Mouse (Mus musculus) MEL (cell line): ENCODE results near the gene Rnf123. TPM values are rescaled to one million over a fixed set of nuclear protein-coding genes. Genes with fewer than 3 reads are reported as not detected.

Experiments
- DNase-seq: peaks from one replicate; pipeline ENCODE4 v3.0.0; 2011; ENCODE audit warnings: low read depth, low spot score
- H3K27ac ChIP-seq: 2 replicates; pipeline ENCODE4 v1.5.1; 2012; ENCODE audit warnings: low read depth, mild to moderate bottlenecking, control low read depth, low read length, moderate library complexity; ENCODE audit not compliant: control insufficient read depth
- H3K27me3 ChIP-seq, 2 experiments: fragments of 150-350 bp in 1 of 2; sonication (generic) in 1 of 2; 2 replicates each; pipeline ENCODE4 v1.6.1; 2012; ENCODE audit warnings: low read length in 2 of 2, mild to moderate bottlenecking in 2 of 2, improper control_type of control experiment in 1 of 2, moderate library complexity in 1 of 2; ENCODE audit not compliant: insufficient read depth in 2 of 2, control insufficient read depth in 1 of 2
- H3K36me3 ChIP-seq, 2 experiments: 2 replicates each; pipeline ENCODE4 v1.6.1; 2012 to 2014; ENCODE audit warnings: low read length in 2 of 2, improper control_type of control experiment in 1 of 2, inconsistent platforms in 1 of 2, mild to moderate bottlenecking in 1 of 2; ENCODE audit not compliant: insufficient read depth in 2 of 2, control insufficient read depth in 1 of 2
- H3K4me1 ChIP-seq, 2 experiments: fragments of 150-350 bp in 1 of 2; sonication (generic) in 1 of 2; 2 replicates each; pipeline ENCODE4 v1.6.1; 2012; ENCODE audit warnings: low read length in 2 of 2, improper control_type of control experiment in 1 of 2, mild to moderate bottlenecking in 1 of 2; ENCODE audit not compliant: insufficient read depth in 2 of 2, control insufficient read depth in 1 of 2
- H3K4me3 ChIP-seq, 2 experiments: fragments of 150-350 bp in 1 of 2; sonication (generic) in 1 of 2; 2 replicates each; pipeline ENCODE4 v1.5.1; 2012; ENCODE audit warnings: low read depth in 2 of 2, low read length in 2 of 2, mild to moderate bottlenecking in 2 of 2, moderate library complexity in 2 of 2, control low read depth in 1 of 2, improper control_type of control experiment in 1 of 2; ENCODE audit not compliant: control insufficient read depth in 1 of 2, insufficient read depth in 1 of 2
- H3K79me2 ChIP-seq: 2 replicates; pipeline ENCODE4 v1.6.1; 2012; ENCODE audit warnings: mild to moderate bottlenecking, low read length, moderate library complexity; ENCODE audit not compliant: control insufficient read depth, poor library complexity, insufficient read depth
- H3K9ac ChIP-seq: 2 replicates; pipeline ENCODE4 v1.6.1; 2012; ENCODE audit warnings: low read depth, mild to moderate bottlenecking, control low read depth, low read length, moderate library complexity; ENCODE audit not compliant: control insufficient read depth, poor library complexity, severe bottlenecking
- H3K9me3 ChIP-seq: fragments of 150-350 bp; sonication (generic); replicated peaks from 2 replicates; pipeline ENCODE4 v1.6.1; 2012; ENCODE audit warnings: mild to moderate bottlenecking, low read length, improper control_type of control experiment, moderate library complexity; ENCODE audit not compliant: insufficient read depth
- CHD2 ChIP-seq: IDR thresholded peaks from 2 replicates; pipeline ENCODE4 v1.6.1; 2011; ENCODE audit warnings: low read length, improper control_type of control experiment
- CTCF ChIP-seq, 3 experiments: IDR thresholded peaks in 2 of 3; conservative IDR thresholded peaks in 1 of 3; 2 replicates each; pipeline ENCODE4 v1.5.1; 2011 to 2012; ENCODE audit warnings: low read length in 3 of 3, low read depth in 2 of 3, mild to moderate bottlenecking in 2 of 3, improper control_type of control experiment in 1 of 3, inconsistent platforms in 1 of 3, mixed read lengths in 1 of 3, moderate library complexity in 1 of 3; ENCODE audit not compliant: control insufficient read depth in 1 of 3, insufficient read depth in 1 of 3, poor library complexity in 1 of 3, severe bottlenecking in 1 of 3
- E2F4 ChIP-seq: IDR thresholded peaks from 2 replicates; pipeline ENCODE4 v1.6.1; 2011; ENCODE audit warnings: low read depth, low read length, improper control_type of control experiment, borderline replicate concordance
- EP300 ChIP-seq, 2 experiments: IDR thresholded peaks; 2 replicates each; pipeline ENCODE4 v1.6.1; 2011; ENCODE audit warnings: improper control_type of control experiment in 2 of 2, low read length in 2 of 2, low read depth in 1 of 2, mild to moderate bottlenecking in 1 of 2
- ETS1 ChIP-seq: IDR thresholded peaks from 2 replicates; pipeline ENCODE4 v1.6.1; 2012; ENCODE audit warnings: low read depth, mild to moderate bottlenecking, inconsistent platforms, low read length, improper control_type of control experiment, moderate library complexity
- GATA1 ChIP-seq: IDR thresholded peaks from 2 replicates; pipeline ENCODE4 v1.6.1; 2011; ENCODE audit warnings: low read depth, low read length, improper control_type of control experiment
- KAT2A ChIP-seq: conservative IDR thresholded peaks from 2 replicates; pipeline ENCODE4 v1.6.1; 2012; ENCODE audit warnings: low read depth, low read length, improper control_type of control experiment, inconsistent platforms
- MAFK ChIP-seq: IDR thresholded peaks from 2 replicates; pipeline ENCODE4 v1.6.1; 2011; ENCODE audit warnings: low read depth, mild to moderate bottlenecking, low read length, improper control_type of control experiment, borderline replicate concordance
- MAZ ChIP-seq: IDR thresholded peaks from 2 replicates; pipeline ENCODE4 v1.6.1; 2012; ENCODE audit warnings: low read depth, mild to moderate bottlenecking, inconsistent platforms, low read length, improper control_type of control experiment
- MEF2A ChIP-seq: IDR thresholded peaks from 2 replicates; pipeline ENCODE4 v1.6.1; 2014; ENCODE audit warnings: low read depth, mild to moderate bottlenecking, inconsistent platforms, low read length, improper control_type of control experiment; ENCODE audit not compliant: poor library complexity, insufficient replicate concordance, severe bottlenecking; ENCODE audit errors: extremely low read depth
- MYB ChIP-seq: IDR thresholded peaks from 2 replicates; pipeline ENCODE4 v1.6.1; 2011; ENCODE audit warnings: mild to moderate bottlenecking, low read depth, low read length, improper control_type of control experiment
- MYC ChIP-seq: IDR thresholded peaks from 2 replicates; pipeline ENCODE4 v1.6.1; 2011; ENCODE audit warnings: low read depth, mild to moderate bottlenecking, low read length, improper control_type of control experiment, moderate library complexity
- POLR2A ChIP-seq, 2 experiments: IDR thresholded peaks; 2 replicates each; pipeline ENCODE4 v1.6.1; 2011 to 2012; ENCODE audit warnings: low read length in 2 of 2, mild to moderate bottlenecking in 2 of 2, control low read depth in 1 of 2, improper control_type of control experiment in 1 of 2, low read depth in 1 of 2, moderate library complexity in 1 of 2; ENCODE audit not compliant: control insufficient read depth in 1 of 2, insufficient read depth in 1 of 2, poor library complexity in 1 of 2
- TCF12 ChIP-seq: IDR thresholded peaks from 2 replicates; pipeline ENCODE4 v1.6.1; 2014; ENCODE audit warnings: low read depth, mild to moderate bottlenecking, inconsistent platforms, low read length, improper control_type of control experiment, moderate library complexity
- UBTF ChIP-seq: IDR thresholded peaks from 2 replicates; pipeline ENCODE4 v1.6.1; 2012; ENCODE audit warnings: low read depth, mild to moderate bottlenecking, inconsistent platforms, low read length, improper control_type of control experiment, moderate library complexity, borderline replicate concordance; ENCODE audit not compliant: insufficient read depth
- USF2 ChIP-seq, 2 experiments: IDR thresholded peaks; 2 replicates each; pipeline ENCODE4 v1.6.1; 2011 to 2012; ENCODE audit warnings: improper control_type of control experiment in 2 of 2, low read length in 2 of 2, borderline replicate concordance in 1 of 2, inconsistent platforms in 1 of 2, low read depth in 1 of 2, mild to moderate bottlenecking in 1 of 2; ENCODE audit not compliant: insufficient read depth in 1 of 2
- ZMIZ1 ChIP-seq: IDR thresholded peaks from 2 replicates; pipeline ENCODE4 v1.6.1; 2012; ENCODE audit warnings: low read depth, mild to moderate bottlenecking, inconsistent platforms, low read length, improper control_type of control experiment, moderate library complexity
- ZNF384 ChIP-seq: IDR thresholded peaks from 2 replicates; pipeline ENCODE4 v1.6.1; 2012; ENCODE audit warnings: low read depth, mild to moderate bottlenecking, inconsistent platforms, low read length, improper control_type of control experiment
- polyA plus RNA-seq, 2 experiments: library from polyadenylated mRNA; stranded (reverse) in 1 of 2; unstranded in 1 of 2; fragments of >175 nt in 1 of 2; fragments of >200 nt in 1 of 2; gene quantifications; 2 replicates each; pipeline versions ENCODE4 v1.2.1 to v1.2.4; 2012; ENCODE audit warnings: low replicate concordance in 2 of 2, low read depth in 1 of 2; ENCODE audit not compliant: insufficient read length in 2 of 2, insufficient read depth in 1 of 2, missing spikeins in 1 of 2
- total RNA-seq: library from RNA; depleted of rRNA; stranded (reverse); fragments of 300-350 nt; gene quantifications from 2 replicates; pipeline ENCODE4 v1.2.3, GENCODE M21; 2012; rRNA removed

Rnf123 gene
- total RNA-seq (24.9 and 28.5 TPM in 2 replicates), polyA plus RNA-seq (10 to 100 TPM in 1 of 2 experiments, not detected in 1; 74.8 TPM)

- H3K27me3 ChIP-seq, result no peaks in the 10 kb centered on the region
- H3K79me2 ChIP-seq, result peaks cover 3% of the 10 kb centered on the region; the same call in 1 of the 2 replicates
- no peak for TF ChIP-seq MAZ
- no peak for TF ChIP-seq GATA1
- no peak for TF ChIP-seq KAT2A
- no peak for TF ChIP-seq POLR2A (IDR thresholded peaks at IDR 0.05; ENCODE audit: control insufficient read depth in 1 of 2, insufficient read depth in 1 of 2, low read depth in 1 of 2, low read length in 2 of 2, poor library complexity in 1 of 2)
- no peak for TF ChIP-seq MYB
- TF ChIP-seq UBTF, result no peak
- TF ChIP-seq MAFK, result no peak
- TF ChIP-seq ZMIZ1, result 0 out of 2 replicates have a peak, but pooled peaks have one; percentile 6
- H3K9me3 ChIP-seq, result no peaks in the 10 kb centered on the region
- H3K4me3 ChIP-seq, result no peak within 1 kb of the TSS
- H3K4me1 ChIP-seq, result peaks cover 0 to 14% of the 10 kb centered on the region in 2 experiments; a peak in 2 of 4 replicates
- DNase-seq, result no peak
- no peak within 1 kb of the TSS for H3K27ac ChIP-seq
- peaks cover 2 to 5% of the 10 kb centered on the region in 2 experiments for H3K36me3 ChIP-seq
- H3K9ac ChIP-seq, result no peak within 1 kb of the TSS
These were observed at the start of gene Rnf123 for GRCm38 (mm10) chr9:108082988-108083431. Rnf123 (minus strand) TSS chr9:108083346.

- Histone ChIP-seq H3K9ac (no peak overlapping the region), H3K36me3 (peaks cover 0 to 3% of the 10 kb centered on the region in 2 experiments; a peak in 2 of 4 replicates), H3K79me2 (no peaks in the 10 kb centered on the region), H3K9me3 (no peaks in the 10 kb centered on the region), H3K4me1 (peaks cover 8 to 26% of the 10 kb centered on the region in 2 experiments), H3K27me3 (no peaks in the 10 kb centered on the region; a peak in 1 of 4 replicates), H3K27ac (no peak overlapping the region), H3K4me3 (no peak overlapping the region)
- no peak for TF ChIP-seq CHD2
- peak; percentile 62 for TF ChIP-seq ZNF384
- no peak for DNase-seq
These were observed 49.2 kb upstream of the Rnf123 start for GRCm38 (mm10) chr9:108132373-108132772.

GRCm38 (mm10) chr9:108131502-108131901, 48.4 kb upstream of the Rnf123 start:
- no peaks in the 10 kb centered on the region; a peak in 1 of 4 replicates for H3K36me3 ChIP-seq
- TF ChIP-seq ETS1 (no peak), EP300 (IDR thresholded peaks at IDR 0.05; ENCODE audit: low read depth in 1 of 2, low read length in 2 of 2) (peak; percentile 26 to 59; a peak in 2 of 4 replicates), CTCF (IDR thresholded peaks at IDR 0.05 in 2 of 3, conservative IDR thresholded peaks at IDR 0.05 in 1 of 3; ENCODE audit: control insufficient read depth in 1 of 3, insufficient read depth in 1 of 3, low read depth in 2 of 3, low read length in 3 of 3, poor library complexity in 1 of 3, severe bottlenecking in 1 of 3) (no peak), MYC (no peak), TCF12 (0 out of 2 replicates have a peak, but pooled peaks have one; percentile 29), UBTF (no peak), MEF2A (no peak), USF2 (IDR thresholded peaks at IDR 0.05; ENCODE audit: borderline replicate concordance in 1 of 2, insufficient read depth in 1 of 2, low read depth in 1 of 2, low read length in 2 of 2) (no peak), E2F4 (no peak), GATA1 (peak; percentile 67), POLR2A (IDR thresholded peaks at IDR 0.05; ENCODE audit: control insufficient read depth in 1 of 2, insufficient read depth in 1 of 2, low read depth in 1 of 2, low read length in 2 of 2, poor library complexity in 1 of 2) (no peak), CHD2 (no peak)
- no peaks in the 10 kb centered on the region for H3K27me3 ChIP-seq
- peak; percentile 43 for DNase-seq
- H3K9me3 ChIP-seq, result no peaks in the 10 kb centered on the region
- H3K79me2 ChIP-seq, result no peaks in the 10 kb centered on the region
- no peak overlapping the region for H3K27ac ChIP-seq
- H3K4me1 ChIP-seq, result peaks cover 8 to 18% of the 10 kb centered on the region in 2 experiments
- H3K9ac ChIP-seq, result no peak overlapping the region
- no peak overlapping the region for H3K4me3 ChIP-seq
